Mouse (Mus musculus): ENCODE measurements around the gene Camk2b. TPM values are rescaled to one million over a fixed set of nuclear protein-coding genes. Genes with fewer than 3 reads are reported as not detected.
"Not testable (repeated sequence)": the region's sequence is repeated elsewhere in the genome, so short reads cannot be mapped to it uniquely, and the experiment has no call there.

Camk2b gene
- polyA plus RNA-seq, 1 experiment from 2014 or later, result 138 TPM

GRCm38 (mm10) chr11:5952501-5952900, 113.7 kb downstream of the Camk2b start:
- H3K4me2 ChIP-seq (ENCODE audit: low read length), result no peak overlapping the region
- peaks cover 16% of the 10 kb centered on the region for H3K4me1 ChIP-seq (ENCODE audit: control insufficient read depth, insufficient read depth, low read depth, low read length)
- WGBS, result 84% methylated on average over 5 of the region's 5 CpGs
- no peak for ATAC-seq
- no peak overlapping the region for H3K27ac ChIP-seq (ENCODE audit: low read depth, low read length)
- no peaks in the 10 kb centered on the region for H3K27me3 ChIP-seq (replicated peaks; ENCODE audit: control insufficient read depth, insufficient read depth, low read length)
- no peak overlapping the region for H3K9ac ChIP-seq (ENCODE audit: low read depth, low read length)
- no peak overlapping the region for H3K4me3 ChIP-seq (ENCODE audit: low read length)
- no peaks in the 10 kb centered on the region for H3K9me3 ChIP-seq (ENCODE audit: control insufficient read depth, low read length)
- H3K36me3 ChIP-seq (ENCODE audit: control insufficient read depth, insufficient read depth, low read length), result no peaks in the 10 kb centered on the region

GRCm38 (mm10) chr11:5949586-5950352, 116.4 kb downstream of the Camk2b start, which contains the start of gene Gck:
Gck (minus strand) TSS chr11:5950081.
- H3K4me3 ChIP-seq (ENCODE audit: low read length), result no peak within 1 kb of the TSS
- H3K4me2 ChIP-seq (ENCODE audit: low read length), result no peak within 1 kb of the TSS
- 49% methylated on average over 8 of the region's 8 CpGs for WGBS
- H3K36me3 ChIP-seq (ENCODE audit: control insufficient read depth, insufficient read depth, low read length), result no peaks in the 10 kb centered on the region
- H3K4me1 ChIP-seq (ENCODE audit: control insufficient read depth, insufficient read depth, low read depth, low read length), result peaks cover 1% of the 10 kb centered on the region
- H3K27me3 ChIP-seq (replicated peaks; ENCODE audit: control insufficient read depth, insufficient read depth, low read length), result no peaks in the 10 kb centered on the region
- H3K9ac ChIP-seq (ENCODE audit: low read depth, low read length), result no peak within 1 kb of the TSS; the same call in 1 of the 2 replicates
- no peak within 1 kb of the TSS for H3K27ac ChIP-seq (ENCODE audit: low read depth, low read length)
- peak; percentile 61 for ATAC-seq
- H3K9me3 ChIP-seq (ENCODE audit: control insufficient read depth, low read length), result no peaks in the 10 kb centered on the region

GRCm38 (mm10) chr11:5948546-5949250, 117.5 kb downstream of the Camk2b start:
- no peak overlapping the region for H3K27ac ChIP-seq (ENCODE audit: low read depth, low read length)
- H3K9ac ChIP-seq (ENCODE audit: low read depth, low read length), result peak overlapping the region; percentile 17; the same call in 1 of the 2 replicates
- H3K4me3 ChIP-seq (ENCODE audit: low read length), result no peak overlapping the region
- H3K36me3 ChIP-seq (ENCODE audit: control insufficient read depth, insufficient read depth, low read length), result no peaks in the 10 kb centered on the region
- no peaks in the 10 kb centered on the region for H3K9me3 ChIP-seq (ENCODE audit: control insufficient read depth, low read length)
- no peak overlapping the region for H3K4me2 ChIP-seq (ENCODE audit: low read length)
- WGBS, result 58% methylated on average over 10 of the region's 10 CpGs
- H3K27me3 ChIP-seq (replicated peaks; ENCODE audit: control insufficient read depth, insufficient read depth, low read length), result no peaks in the 10 kb centered on the region
- H3K4me1 ChIP-seq (ENCODE audit: control insufficient read depth, insufficient read depth, low read depth, low read length), result no peaks in the 10 kb centered on the region; the same call in none of the 2 replicates
- ATAC-seq, result no peak

GRCm38 (mm10) chr11:5947796-5948195, 118.4 kb downstream of the Camk2b start:
- no peak for ATAC-seq
- no peaks in the 10 kb centered on the region for H3K36me3 ChIP-seq (ENCODE audit: control insufficient read depth, insufficient read depth, low read length)
- H3K27me3 ChIP-seq (replicated peaks; ENCODE audit: control insufficient read depth, insufficient read depth, low read length), result no peaks in the 10 kb centered on the region
- no peaks in the 10 kb centered on the region for H3K9me3 ChIP-seq (ENCODE audit: control insufficient read depth, low read length)
- H3K4me2 ChIP-seq (ENCODE audit: low read length), result no peak overlapping the region
- no peak overlapping the region for H3K4me3 ChIP-seq (ENCODE audit: low read length)
- WGBS, result 75% methylated on average over 4 of the region's 4 CpGs
- no peak overlapping the region for H3K27ac ChIP-seq (ENCODE audit: low read depth, low read length)
- H3K4me1 ChIP-seq (ENCODE audit: control insufficient read depth, insufficient read depth, low read depth, low read length), result no peaks in the 10 kb centered on the region; the same call in none of the 2 replicates
- H3K9ac ChIP-seq (ENCODE audit: low read depth, low read length), result no peak overlapping the region; the same call in 1 of the 2 replicates

- H3K9me3 ChIP-seq (ENCODE audit: control insufficient read depth, low read length), result no peaks in the 10 kb centered on the region
- no peaks in the 10 kb centered on the region; the same call in none of the 2 replicates for H3K4me1 ChIP-seq (ENCODE audit: control insufficient read depth, insufficient read depth, low read depth, low read length)
- no peaks in the 10 kb centered on the region for H3K36me3 ChIP-seq (ENCODE audit: control insufficient read depth, insufficient read depth, low read length)
- H3K9ac ChIP-seq (ENCODE audit: low read depth, low read length), result peak overlapping the region; percentile 13; the same call in 1 of the 2 replicates
- ATAC-seq, result no peak
- H3K4me2 ChIP-seq (ENCODE audit: low read length), result no peak overlapping the region
- H3K4me3 ChIP-seq (ENCODE audit: low read length), result no peak overlapping the region
- WGBS, result 79% methylated on average over 2 of the region's 2 CpGs
- no peak overlapping the region for H3K27ac ChIP-seq (ENCODE audit: low read depth, low read length)
- no peaks in the 10 kb centered on the region for H3K27me3 ChIP-seq (replicated peaks; ENCODE audit: control insufficient read depth, insufficient read depth, low read length)
These were observed 121.1 kb downstream of the Camk2b start for GRCm38 (mm10) chr11:5945096-5945495.

- WGBS, result 57% methylated on average over 6 of the region's 6 CpGs
- no peaks in the 10 kb centered on the region for H3K4me1 ChIP-seq (ENCODE audit: control insufficient read depth, insufficient read depth, low read depth, low read length)
- no peak overlapping the region for H3K27ac ChIP-seq (ENCODE audit: low read depth, low read length)
- H3K36me3 ChIP-seq (ENCODE audit: control insufficient read depth, insufficient read depth, low read length), result no peaks in the 10 kb centered on the region
- no peak overlapping the region for H3K9ac ChIP-seq (ENCODE audit: low read depth, low read length)
- H3K4me3 ChIP-seq (ENCODE audit: low read length), result no peak overlapping the region
- H3K9me3 ChIP-seq (ENCODE audit: control insufficient read depth, low read length), result no peaks in the 10 kb centered on the region
- no peaks in the 10 kb centered on the region for H3K27me3 ChIP-seq (replicated peaks; ENCODE audit: control insufficient read depth, insufficient read depth, low read length)
- no peak overlapping the region for H3K4me2 ChIP-seq (ENCODE audit: low read length)
- no peak for ATAC-seq
These were observed 123.2 kb downstream of the Camk2b start for GRCm38 (mm10) chr11:5942966-5943365.

GRCm38 (mm10) chr11:5934531-5934930, 131.6 kb downstream of the Camk2b start:
- not testable (repeated sequence) for H3K9me3 ChIP-seq (ENCODE audit: control insufficient read depth, low read length); H3K27ac ChIP-seq (ENCODE audit: low read depth, low read length); H3K4me1 ChIP-seq (ENCODE audit: control insufficient read depth, insufficient read depth, low read depth, low read length); ATAC-seq; H3K4me3 ChIP-seq (ENCODE audit: low read length); H3K36me3 ChIP-seq (ENCODE audit: control insufficient read depth, insufficient read depth, low read length); H3K9ac ChIP-seq (ENCODE audit: low read depth, low read length); H3K4me2 ChIP-seq (ENCODE audit: low read length); H3K27me3 ChIP-seq (replicated peaks; ENCODE audit: control insufficient read depth, insufficient read depth, low read length)
- 97% methylated on average over 11 of the region's 11 CpGs for WGBS

- not testable (repeated sequence) for H3K27ac ChIP-seq (ENCODE audit: low read depth, low read length); H3K4me2 ChIP-seq (ENCODE audit: low read length); ATAC-seq; H3K9me3 ChIP-seq (ENCODE audit: control insufficient read depth, low read length); H3K9ac ChIP-seq (ENCODE audit: low read depth, low read length); H3K27me3 ChIP-seq (replicated peaks; ENCODE audit: control insufficient read depth, insufficient read depth, low read length); H3K4me1 ChIP-seq (ENCODE audit: control insufficient read depth, insufficient read depth, low read depth, low read length); H3K36me3 ChIP-seq (ENCODE audit: control insufficient read depth, insufficient read depth, low read length); H3K4me3 ChIP-seq (ENCODE audit: low read length)
- 88% methylated on average over 6 of the region's 6 CpGs for WGBS
These were observed 134.2 kb downstream of the Camk2b start for GRCm38 (mm10) chr11:5931947-5932346.

GRCm38 (mm10) chr11:5930578-5930977, 135.6 kb downstream of the Camk2b start:
- WGBS, result 57% methylated on average over 1 of the region's 1 CpGs
- H3K27me3 ChIP-seq (replicated peaks; ENCODE audit: control insufficient read depth, insufficient read depth, low read length), result no peaks in the 10 kb centered on the region
- ATAC-seq, result no peak
- 0 out of 2 replicates have a peak, but pooled peaks cover 3% of the 10 kb centered on the region for H3K9me3 ChIP-seq (ENCODE audit: control insufficient read depth, low read length)
- no peak overlapping the region for H3K27ac ChIP-seq (ENCODE audit: low read depth, low read length)
- no peaks in the 10 kb centered on the region for H3K36me3 ChIP-seq (ENCODE audit: control insufficient read depth, insufficient read depth, low read length)
- H3K4me3 ChIP-seq (ENCODE audit: low read length), result no peak overlapping the region
- H3K4me1 ChIP-seq (ENCODE audit: control insufficient read depth, insufficient read depth, low read depth, low read length), result no peaks in the 10 kb centered on the region
- no peak overlapping the region for H3K9ac ChIP-seq (ENCODE audit: low read depth, low read length)
- no peak overlapping the region for H3K4me2 ChIP-seq (ENCODE audit: low read length)
